Mouse (Mus musculus) midbrain, embryonic 11.5 days (tissue): ENCODE measurements around the gene Mbnl1. TPM values are rescaled to one million over a fixed set of nuclear protein-coding genes. Genes with fewer than 3 reads are reported as not detected.

ENCODE experiments used
- ATAC-seq: fragments of 200-750 bp; cut with Nextera tagmentation; 2 replicates; pipeline ENCODE4 v1.8.0; 2017; ENCODE audit warnings: moderate TSS enrichment, moderate library complexity; ENCODE audit not compliant: low FRiP score
- DNase-seq: peaks from one replicate; pipeline ENCODE4 v3.0.0; 2015; ENCODE audit warnings: low spot score; ENCODE audit errors: missing footprints
- H3K27ac ChIP-seq: fragments of 300-500 bp; sonication (generic); 2 replicates; pipeline ENCODE4 v1.5.1; 2014; ENCODE audit warnings: low read depth, low read length
- H3K27me3 ChIP-seq: fragments of 300-500 bp; sonication (generic); 2 replicates; pipeline ENCODE4 v1.6.1; 2014; ENCODE audit warnings: mild to moderate bottlenecking, low read length, moderate library complexity, mixed read lengths; ENCODE audit not compliant: control insufficient read depth, insufficient read depth
- H3K36me3 ChIP-seq: fragments of 300-500 bp; sonication (generic); 2 replicates; pipeline ENCODE4 v1.6.1; 2014; ENCODE audit warnings: mild to moderate bottlenecking, low read length, moderate library complexity, mixed read lengths; ENCODE audit not compliant: control insufficient read depth, insufficient read depth
- H3K4me1 ChIP-seq: fragments of 300-500 bp; sonication (generic); 2 replicates; pipeline ENCODE4 v1.6.1; 2014; ENCODE audit warnings: low read length; ENCODE audit not compliant: control insufficient read depth, insufficient read depth
- H3K4me2 ChIP-seq: fragments of 300-500 bp; sonication (generic); 2 replicates; pipeline ENCODE4 v1.6.1; 2014; ENCODE audit warnings: mild to moderate bottlenecking, moderate library complexity
- H3K4me3 ChIP-seq: fragments of 300-500 bp; sonication (generic); 2 replicates; pipeline ENCODE4 v1.5.1; 2014; ENCODE audit warnings: low read depth, low read length
- H3K9ac ChIP-seq: fragments of 300-500 bp; sonication (generic); 2 replicates; pipeline ENCODE4 v1.6.1; 2014; ENCODE audit warnings: low read length
- H3K9me3 ChIP-seq: fragments of 300-500 bp; sonication (generic); 2 replicates; pipeline ENCODE4 v1.6.1; 2016; ENCODE audit warnings: low read length; ENCODE audit not compliant: control insufficient read depth
- WGBS: fragments of 180-500 bp; shearing (Covaris S2); extraction: QIAGEN DNeasy Blood & Tissue Kit; methylation state at CpG from one replicate; pipeline ENCODE4 v1.1.7; 2014; 5-methylcytosine and 5-hydroxymethylcytosine counted together
- polyA plus RNA-seq: library from polyadenylated mRNA; unstranded; fragments of >200 nt; fragmentation: Nextera tagmentation; extraction: Ambion mirVana; gene quantifications from 2 replicates; pipeline ENCODE4 v1.2.1, GENCODE M21; 2014

The Mbnl1 gene
- polyA plus RNA-seq, 1 experiment from 2014 or later, result 36.2 TPM

- Histone ChIP-seq H3K9me3 (no peaks in the 10 kb centered on the region), H3K4me3 (no peak overlapping the region), H3K27ac (no peak overlapping the region), H3K36me3 (no peaks in the 10 kb centered on the region), H3K27me3 (no peaks in the 10 kb centered on the region), H3K9ac (no peak overlapping the region), H3K4me2 (no peak overlapping the region), H3K4me1 (no peaks in the 10 kb centered on the region)
- DNase-seq (no peak), ATAC-seq (no peak)
- 71% methylated on average over 1 of the region's 1 CpGs for WGBS
Observed at GRCm38 (mm10) chr3:60568171-60568684, 95.6 kb downstream of the Mbnl1 start.

GRCm38 (mm10) chr3:60568801-60569568 is 96.4 kb downstream of the Mbnl1 start:
- Histone ChIP-seq H3K4me1 (no peaks in the 10 kb centered on the region), H3K9me3 (no peaks in the 10 kb centered on the region), H3K9ac (no peak overlapping the region), H3K36me3 (no peaks in the 10 kb centered on the region), H3K27me3 (no peaks in the 10 kb centered on the region), H3K27ac (no peak overlapping the region), H3K4me3 (no peak overlapping the region), H3K4me2 (no peak overlapping the region)
- WGBS, result 79% methylated on average over 6 of the region's 6 CpGs
- no peak for ATAC-seq
- no peak for DNase-seq

GRCm38 (mm10) chr3:60569781-60570180 is 97.2 kb downstream of the Mbnl1 start:
- no peaks in the 10 kb centered on the region for H3K36me3 ChIP-seq
- 73% methylated on average over 2 of the region's 2 CpGs for WGBS
- H3K4me1 ChIP-seq, result no peaks in the 10 kb centered on the region
- no peak for DNase-seq
- H3K9ac ChIP-seq, result no peak overlapping the region
- H3K27me3 ChIP-seq, result no peaks in the 10 kb centered on the region
- ATAC-seq, result no peak
- H3K9me3 ChIP-seq, result no peaks in the 10 kb centered on the region
- no peak overlapping the region for H3K4me3 ChIP-seq
- no peak overlapping the region for H3K27ac ChIP-seq
- H3K4me2 ChIP-seq, result no peak overlapping the region

GRCm38 (mm10) chr3:60570491-60571022 is 97.9 kb downstream of the Mbnl1 start:
- Histone ChIP-seq H3K36me3 (no peaks in the 10 kb centered on the region), H3K4me2 (no peak overlapping the region), H3K27ac (no peak overlapping the region), H3K27me3 (no peaks in the 10 kb centered on the region), H3K9ac (no peak overlapping the region), H3K4me1 (no peaks in the 10 kb centered on the region), H3K4me3 (no peak overlapping the region), H3K9me3 (no peaks in the 10 kb centered on the region)
- 78% methylated on average over 5 of the region's 5 CpGs for WGBS
- DNase-seq, result no peak
- ATAC-seq, result no peak

GRCm38 (mm10) chr3:60571493-60571892 is 98.9 kb downstream of the Mbnl1 start:
- no peak overlapping the region for H3K4me3 ChIP-seq
- DNase-seq (no peak), ATAC-seq (no peak)
- H3K27me3 ChIP-seq, result no peaks in the 10 kb centered on the region
- H3K9me3 ChIP-seq, result no peaks in the 10 kb centered on the region
- no peaks in the 10 kb centered on the region for H3K36me3 ChIP-seq
- no peak overlapping the region for H3K4me2 ChIP-seq
- H3K4me1 ChIP-seq, result no peaks in the 10 kb centered on the region
- no peak overlapping the region for H3K27ac ChIP-seq
- no peak overlapping the region for H3K9ac ChIP-seq
- 91% methylated on average over 1 of the region's 1 CpGs for WGBS

GRCm38 (mm10) chr3:60574199-60574598 is 101.6 kb downstream of the Mbnl1 start:
- Histone ChIP-seq H3K27ac (no peak overlapping the region), H3K27me3 (no peaks in the 10 kb centered on the region), H3K4me2 (no peak overlapping the region), H3K4me3 (no peak overlapping the region), H3K9me3 (no peaks in the 10 kb centered on the region), H3K36me3 (no peaks in the 10 kb centered on the region), H3K9ac (no peak overlapping the region), H3K4me1 (no peaks in the 10 kb centered on the region)
- WGBS, result 90% methylated on average over 9 of the region's 9 CpGs
- ATAC-seq (no peak), DNase-seq (no peak)

GRCm38 (mm10) chr3:60574849-60575524 is 102.4 kb downstream of the Mbnl1 start:
- Histone ChIP-seq H3K27ac (no peak overlapping the region), H3K27me3 (no peaks in the 10 kb centered on the region), H3K4me1 (no peaks in the 10 kb centered on the region), H3K9me3 (no peaks in the 10 kb centered on the region), H3K4me3 (no peak overlapping the region), H3K36me3 (no peaks in the 10 kb centered on the region), H3K4me2 (no peak overlapping the region), H3K9ac (no peak overlapping the region)
- ATAC-seq, result no peak
- no peak for DNase-seq
- 86% methylated on average over 4 of the region's 4 CpGs for WGBS

GRCm38 (mm10) chr3:60575945-60576344 is 103.3 kb downstream of the Mbnl1 start:
- no peak for DNase-seq
- ATAC-seq, result no peak
- WGBS, result 56% methylated on average over 2 of the region's 2 CpGs
- Histone ChIP-seq H3K4me1 (no peaks in the 10 kb centered on the region), H3K27me3 (no peaks in the 10 kb centered on the region), H3K36me3 (no peaks in the 10 kb centered on the region), H3K27ac (no peak overlapping the region), H3K4me2 (no peak overlapping the region), H3K9ac (no peak overlapping the region), H3K4me3 (no peak overlapping the region), H3K9me3 (no peaks in the 10 kb centered on the region)
